Mouse (Mus musculus) megakaryocyte, adult 5-6 weeks (primary cell): ENCODE measurements at regions not wholly inside any gene's neighbourhood (a gene's known extent, or its start where the extent isn't known, plus 50 kb on each side); places are given as distances from the start of the nearest gene placed in this dataset.

Experiments used
- ATAC-seq: 2 replicates; pipeline ENCODE4 v1.8.0; 2016; ENCODE audit warnings: mild to moderate bottlenecking, inconsistent platforms; ENCODE audit not compliant: poor library complexity, severe bottlenecking

DNA sequence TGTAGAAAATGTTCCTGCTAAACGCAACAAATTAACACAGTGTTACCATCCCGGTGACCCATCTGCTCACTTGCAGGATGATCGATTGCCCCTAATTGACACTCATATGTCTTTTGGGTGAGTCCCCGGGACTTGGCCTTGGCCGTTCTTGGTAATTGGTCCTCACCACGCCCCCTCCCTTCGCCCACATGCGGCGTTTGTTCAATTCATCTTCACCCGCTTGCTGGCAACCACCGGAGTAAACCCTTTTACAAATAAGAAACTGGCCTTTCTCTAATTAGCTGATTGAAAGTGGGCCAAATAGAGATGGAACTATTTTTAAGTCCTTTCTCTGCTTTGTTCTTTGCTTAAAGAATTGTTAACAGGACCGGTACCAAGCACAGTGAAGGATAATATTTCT, 234.7 kb upstream of the Ajap1 start:
- no peak for ATAC-seq

DNA sequence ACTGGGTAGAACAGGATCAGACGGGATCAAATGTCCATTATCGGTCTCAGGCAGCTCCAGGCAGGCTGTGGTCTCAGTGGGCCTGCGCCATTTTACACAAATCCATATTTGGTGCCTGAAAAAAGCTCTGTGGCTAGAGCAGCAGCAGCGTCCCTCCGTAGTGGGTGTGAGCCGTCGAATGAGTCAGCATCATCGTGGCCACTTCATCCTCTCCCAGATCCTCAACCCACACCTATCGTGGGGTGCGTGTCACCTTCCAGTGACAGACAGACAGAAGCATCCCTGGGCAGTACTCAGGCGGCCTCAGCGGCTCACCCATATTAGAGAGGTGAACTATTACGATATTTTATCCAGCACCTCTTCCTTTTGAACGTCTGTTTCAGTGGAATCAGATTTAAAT, 233.0 kb upstream of the A430005L14Rik start:
- ATAC-seq = no peak

GRCm38 (mm10) chr4:153727273-153727672, 229.8 kb upstream of the A430005L14Rik start:
- no peak for ATAC-seq

- ATAC-seq = no peak
These were observed 229.1 kb upstream of the A430005L14Rik start for GRCm38 (mm10) chr4:153727896-153728422.

DNA sequence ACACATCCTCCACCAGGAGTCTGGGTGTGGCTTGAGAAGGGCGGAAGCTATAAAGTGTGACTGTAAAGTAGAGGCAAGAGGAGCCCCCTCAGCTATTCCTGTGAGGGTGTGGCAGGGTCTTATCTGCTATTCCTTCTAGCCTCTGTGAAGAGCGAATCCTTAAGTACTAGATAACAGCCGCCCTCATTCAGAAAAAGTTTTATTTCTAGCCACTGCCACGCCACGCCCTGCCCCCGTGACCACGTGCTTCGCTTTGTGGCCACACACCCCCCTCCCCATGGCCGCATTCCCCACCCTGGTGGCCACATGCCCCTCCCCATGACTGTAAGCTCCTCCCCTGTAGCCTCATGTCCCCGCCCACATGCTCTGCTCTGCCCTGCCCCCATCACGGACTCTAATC, 218.9 kb upstream of the A430005L14Rik start:
- no peak for ATAC-seq

GRCm38 (mm10) chr4:153742241-153742640, 214.8 kb upstream of the A430005L14Rik start:
- ATAC-seq = no peak

GRCm38 (mm10) chr4:153752791-153753190, 204.2 kb upstream of the A430005L14Rik start:
- ATAC-seq = no peak

- ATAC-seq = no peak
These were observed 198.7 kb upstream of the A430005L14Rik start for GRCm38 (mm10) chr4:153758323-153758722.

DNA sequence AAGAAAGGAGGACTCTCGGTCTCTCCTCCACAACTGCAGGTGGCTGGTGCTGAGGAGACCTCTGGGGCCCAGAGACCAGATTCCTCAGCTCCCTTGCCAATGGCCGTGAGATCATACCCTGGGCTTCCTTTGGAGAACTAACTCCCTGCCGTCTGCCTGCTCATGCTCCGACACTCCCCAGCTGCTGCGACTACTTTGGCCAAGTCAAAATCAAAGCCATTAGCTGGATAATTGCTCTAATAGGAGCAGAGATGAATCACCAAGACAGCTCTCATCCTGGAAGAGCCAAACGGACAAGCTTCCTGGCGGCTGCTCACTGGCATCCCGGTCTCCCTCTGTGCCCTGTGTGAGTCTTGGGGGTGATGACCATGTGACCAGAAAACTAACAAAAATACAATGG, 198.3 kb upstream of the A430005L14Rik start:
- ATAC-seq = no peak

- no peak for ATAC-seq
These were observed 196.1 kb upstream of the A430005L14Rik start for GRCm38 (mm10) chr4:153760934-153761333.

GRCm38 (mm10) chr4:153763413-153763812, 193.6 kb upstream of the A430005L14Rik start:
- ATAC-seq = no peak

DNA sequence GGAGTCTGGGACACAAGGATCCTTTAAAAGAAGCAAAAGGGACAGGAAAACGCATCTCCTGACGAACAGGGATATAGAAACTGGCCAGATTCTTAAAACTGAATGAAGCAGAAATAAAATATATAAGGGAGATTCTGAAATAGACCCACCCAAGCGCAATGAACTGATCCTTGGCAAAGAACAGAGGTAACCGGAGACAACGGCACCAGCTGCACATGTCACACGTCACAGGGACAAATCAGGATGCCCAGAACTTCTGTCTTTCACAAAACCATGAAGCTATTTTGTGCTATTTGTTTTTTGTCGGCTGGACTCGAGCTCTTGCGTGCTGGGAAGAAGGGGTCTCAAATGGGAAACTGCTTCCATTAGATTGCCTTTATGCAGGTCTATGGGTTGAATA, 189.3 kb upstream of the A430005L14Rik start:
- no peak for ATAC-seq

GRCm38 (mm10) chr4:153768350-153768749, 188.7 kb upstream of the A430005L14Rik start:
- ATAC-seq = no peak

DNA sequence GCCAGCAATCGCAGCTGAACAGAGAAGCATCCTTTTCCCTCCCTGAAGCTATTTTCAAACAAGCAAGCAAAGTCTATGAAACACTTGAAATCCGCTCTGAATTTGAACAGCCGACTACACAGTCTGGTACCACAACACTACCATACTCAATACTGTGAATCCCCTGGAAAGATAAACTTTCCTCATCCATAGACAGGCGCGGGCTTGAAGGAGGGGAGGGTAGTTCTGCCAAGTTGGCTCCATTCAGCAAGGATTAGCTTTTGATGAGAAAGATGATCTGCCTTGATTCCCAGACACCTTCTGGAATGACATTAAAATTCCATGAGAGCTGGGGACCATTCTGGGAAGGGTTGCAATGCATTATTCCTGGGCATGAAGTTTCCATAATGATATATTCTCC, 186.4 kb upstream of the A430005L14Rik start:
- no peak for ATAC-seq

GRCm38 (mm10) chr4:153780501-153780900, 176.5 kb upstream of the A430005L14Rik start:
- ATAC-seq = no peak

- ATAC-seq = no peak
These were observed 175.8 kb upstream of the A430005L14Rik start for GRCm38 (mm10) chr4:153781271-153781670.

GRCm38 (mm10) chr4:153781981-153782521, 175.0 kb upstream of the A430005L14Rik start:
- ATAC-seq = no peak

GRCm38 (mm10) chr4:153784401-153784800, 172.6 kb upstream of the A430005L14Rik start:
- no peak for ATAC-seq

DNA sequence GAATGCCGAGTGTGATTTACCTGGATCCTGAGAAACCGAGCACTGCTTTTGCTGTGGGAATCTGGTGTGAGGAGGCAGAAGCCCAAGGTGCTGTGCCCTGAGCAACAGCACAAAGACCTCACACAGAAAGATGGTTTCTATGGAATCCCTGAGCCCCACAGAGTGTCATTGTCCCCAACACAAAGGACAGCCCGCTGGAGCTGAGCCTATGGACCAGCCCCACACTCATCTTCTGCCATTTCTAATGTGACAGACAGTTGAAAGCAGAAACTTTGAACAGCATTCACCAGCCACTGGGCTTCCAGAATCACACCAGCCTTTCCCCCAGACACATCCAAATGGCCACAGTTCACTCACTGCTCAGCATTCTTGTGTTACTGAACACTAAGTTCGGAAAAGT, 171.5 kb upstream of the A430005L14Rik start:
- ATAC-seq = no peak

DNA sequence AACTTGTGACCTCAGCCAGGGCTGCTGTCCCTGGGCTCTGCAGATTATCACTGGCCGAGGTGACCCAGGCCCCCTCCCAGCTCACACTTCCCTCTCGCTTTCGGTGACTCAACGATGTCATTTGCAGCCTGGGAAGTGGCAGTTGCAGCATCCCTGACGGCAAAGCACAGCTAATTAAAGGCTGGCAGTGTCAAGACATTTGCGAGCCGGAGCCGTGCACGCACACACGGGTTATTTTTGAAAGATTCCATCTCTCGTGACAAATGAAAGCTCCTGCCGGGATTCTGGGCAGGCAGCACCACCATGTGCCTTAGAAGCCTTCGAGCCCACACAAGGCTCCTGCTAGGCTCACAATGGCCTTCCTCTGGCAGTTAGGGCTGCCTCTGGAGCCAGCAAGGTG, 164.7 kb upstream of the A430005L14Rik start:
- no peak for ATAC-seq

- no peak for ATAC-seq
These were observed 159.0 kb upstream of the A430005L14Rik start for GRCm38 (mm10) chr4:153798061-153798460.

DNA sequence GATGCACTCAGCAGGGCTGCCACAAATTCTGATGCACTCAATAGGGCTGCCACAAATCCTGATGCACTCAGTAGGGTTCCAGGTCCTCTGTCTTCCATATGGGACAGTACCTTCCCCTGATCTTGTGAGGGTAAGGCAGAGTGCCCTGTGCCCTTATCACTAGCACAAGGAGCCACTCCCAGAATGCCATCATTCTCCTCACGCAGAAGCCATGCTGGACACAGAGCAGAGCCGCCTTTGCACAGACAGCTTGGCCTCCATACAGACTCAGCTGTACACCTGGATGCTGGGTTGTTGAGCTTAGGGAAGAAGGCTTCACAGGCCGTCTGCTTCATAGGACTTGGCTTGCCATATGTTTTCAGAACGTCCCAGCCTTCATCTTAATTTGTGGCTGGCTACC, 151.3 kb upstream of the A430005L14Rik start:
- no peak for ATAC-seq

DNA sequence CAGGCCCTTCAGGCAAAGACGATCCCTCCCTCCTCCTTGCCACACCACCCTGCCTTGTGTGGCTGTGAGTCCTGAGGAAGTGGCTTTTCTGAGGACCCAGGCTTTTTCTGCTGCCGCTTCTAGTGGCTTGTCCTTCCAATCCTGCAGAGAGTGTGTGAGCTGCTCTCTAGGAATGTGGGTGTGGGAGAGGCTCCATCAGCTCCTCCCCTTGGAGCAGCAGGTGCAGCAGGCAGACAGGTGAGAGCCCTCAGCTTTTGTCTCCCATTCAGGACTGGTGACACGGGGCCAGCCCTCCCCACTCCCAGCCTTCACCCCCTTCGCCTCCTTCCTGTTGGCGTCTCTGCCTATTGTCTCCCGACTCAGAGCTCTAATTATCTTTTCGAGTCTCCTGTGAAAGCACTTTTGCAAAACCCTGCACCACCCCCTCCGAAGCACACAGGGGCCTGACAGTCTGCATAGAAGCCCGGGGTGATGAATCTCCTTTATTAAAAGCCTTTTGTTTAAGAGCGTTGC, 150.8 kb upstream of the A430005L14Rik start:
- no peak for ATAC-seq
